Mouse (Mus musculus): ENCODE data around the gene Abhd14b.

DNA sequence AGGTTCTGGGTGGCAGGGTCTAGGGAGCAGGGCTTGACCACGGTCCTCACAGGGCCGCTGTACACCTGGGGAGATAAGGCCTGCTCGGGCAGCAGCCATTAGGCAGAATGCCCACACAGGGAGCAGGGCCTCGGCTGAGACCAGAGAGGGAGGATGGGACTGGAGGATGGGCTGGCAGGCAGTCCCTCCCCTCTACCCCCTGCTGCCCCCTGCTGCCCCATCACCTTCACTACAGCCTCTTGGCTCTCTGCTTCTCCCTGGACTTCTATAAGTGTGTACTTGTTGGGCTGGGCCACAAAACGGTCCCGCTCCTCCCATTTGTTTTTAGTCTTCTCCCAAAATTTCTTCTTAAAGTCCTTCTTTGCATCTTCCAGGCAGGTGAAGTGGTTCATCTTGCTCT, 27.2 kb downstream of the Abhd14b start:
- peak; percentile 74; the same call in 1 of the 2 replicates for TF ChIP-seq CTCF (IDR thresholded peaks at IDR 0.05; ENCODE audit: control insufficient read depth, insufficient read depth, insufficient replicate concordance, low read depth, low read length)
- TF ChIP-seq POLR2A (IDR thresholded peaks at IDR 0.05; ENCODE audit: control insufficient read depth, low read depth, low read length) = no peak

Data from testis, adult 2 months (tissue).